Mouse (Mus musculus): ENCODE data around the gene Tma16. TPM values are rescaled to one million over a fixed set of nuclear protein-coding genes. Genes with fewer than 3 reads are reported as not detected.

Tma16 gene
- 6.8 and 7.6 TPM in 2 replicates for polyA plus RNA-seq (2015; fragmentation: Nextera tagmentation; extraction: Ambion mirVana)

GRCm38 (mm10) chr8:66486084-66486763 is at the start of gene Tma16:
Gene Tma16 (minus strand): TSS chr8:66486530.

GRCm38 (mm10) chr8:66511537-66511936 is 25.2 kb upstream of the Tma16 start, which contains the start of gene Tktl2:
Gene Tktl2 (plus strand): TSS chr8:66511756.

Other genes with a start within 250 kb of the Tma16 start
- gene Tktl2, start 25.2 kb upstream of the Tma16 start, polyA plus RNA-seq (2015; fragmentation: Nextera tagmentation; extraction: Ambion mirVana): not detected in 2 replicates
- gene Npy5r, start 201.6 kb upstream of the Tma16 start, polyA plus RNA-seq (2015; fragmentation: Nextera tagmentation; extraction: Ambion mirVana): not detected in 2 replicates
- gene Npy1r, start 210.7 kb upstream of the Tma16 start, polyA plus RNA-seq (2015; fragmentation: Nextera tagmentation; extraction: Ambion mirVana): 0.62 and 1.1 TPM in 2 replicates